Mouse (Mus musculus) bone marrow macrophage, adult 2 months (primary cell): ENCODE measurements around the gene Oas3.
"Not testable (repeated sequence)": the region's sequence is repeated elsewhere in the genome, so short reads cannot be mapped to it uniquely, and the experiment has no call there.

Experiments
- CTCF ChIP-seq: IDR thresholded peaks from 2 replicates; pipeline ENCODE4 v1.5.1; 2012; ENCODE audit warnings: low read depth, mild to moderate bottlenecking, low read length, moderate library complexity
- POLR2A ChIP-seq: IDR thresholded peaks from 2 replicates; pipeline ENCODE4 v1.6.1; 2012; ENCODE audit warnings: mild to moderate bottlenecking, low read depth, low read length, borderline replicate concordance

DNA sequence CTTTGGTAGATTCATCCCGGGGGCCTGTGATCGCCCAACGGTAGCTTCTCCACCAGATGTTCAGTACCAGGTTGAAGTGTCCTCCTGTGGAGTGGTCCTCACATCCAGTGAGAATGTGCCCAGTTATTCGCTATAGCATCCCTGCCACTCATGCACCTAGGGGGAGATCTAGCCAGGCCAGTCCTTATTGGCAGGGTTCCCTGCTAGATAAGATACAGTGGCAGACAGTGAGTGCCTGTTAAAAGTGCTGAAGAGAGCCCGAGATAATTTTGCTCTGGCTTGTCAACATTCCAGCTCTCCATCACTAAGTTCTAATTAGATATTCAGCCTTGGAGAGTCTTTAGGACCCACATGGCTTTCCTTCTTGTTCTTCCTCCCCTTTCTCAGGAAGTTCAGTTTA lies 20.7 kb upstream of the Oas3 start:
- not testable (repeated sequence) for TF ChIP-seq POLR2A, CTCF
